Mouse (Mus musculus) granulocyte monocyte progenitor cell, adult 5-6 weeks (primary cell): Measurements from ENCODE around the gene Msh6. TPM values are rescaled to one million over a fixed set of nuclear protein-coding genes. Genes with fewer than 3 reads are reported as not detected.
"Not testable (repeated sequence)": the region's sequence is repeated elsewhere in the genome, so short reads cannot be mapped to it uniquely, and the experiment has no call there.

ENCODE experiments used
- ATAC-seq: replicated peaks from 2 replicates; pipeline ENCODE4 v1.8.0; 2016; ENCODE audit warnings: mild to moderate bottlenecking, moderate TSS enrichment, inconsistent platforms; ENCODE audit not compliant: poor library complexity, severe bottlenecking
- total RNA-seq, 2 experiments: library from RNA; stranded (forward) in 1 of 2; stranded (reverse) in 1 of 2; fragments of 200-712, 200-1000 nt in 1 of 2; fragments of >200 nt in 1 of 2; fragmentation: Nextera tagmentation in 1 of 2; gene quantifications; 2 replicates each; pipeline ENCODE4 v1.2.3; 2014 to 2017

Msh6 gene
- total RNA-seq (2014; fragmentation: Nextera tagmentation), result 59.2 and 72.8 TPM in 2 replicates
- 84.2 and 89.4 TPM in 2 replicates for total RNA-seq (2017)

DNA sequence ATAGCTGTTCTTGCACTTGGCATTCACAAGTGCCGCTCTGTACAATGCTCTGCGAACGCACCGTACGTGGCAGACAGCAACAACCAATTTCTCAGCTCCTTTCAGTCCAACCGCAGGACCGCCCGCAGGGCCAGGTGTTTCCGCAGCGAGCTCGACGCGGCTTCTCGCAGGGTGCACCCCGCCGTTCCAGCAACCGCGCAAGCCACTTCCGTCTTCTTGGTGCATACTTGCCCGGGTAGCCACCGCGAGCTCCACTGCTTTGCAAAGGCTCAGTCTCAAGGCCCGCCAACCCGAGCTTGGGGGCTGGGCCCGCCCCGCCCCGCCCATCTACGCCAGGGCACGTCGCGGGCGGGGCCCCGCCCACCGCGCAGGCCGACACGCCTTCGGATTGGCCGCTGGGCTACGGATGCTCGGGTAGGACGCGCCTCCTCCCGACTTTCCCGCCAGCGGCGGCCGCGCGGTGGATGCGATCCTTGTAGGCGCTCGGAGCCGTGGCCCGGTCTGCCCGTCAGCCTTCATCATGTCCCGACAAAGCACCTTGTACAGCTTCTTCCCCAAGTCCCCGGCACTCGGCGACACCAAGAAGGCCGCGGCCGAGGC lies at the start of gene Msh6:
Msh6 (plus strand) TSS at position 434 of the 600 bp plus-strand sequence.
- peak; percentile 90 for ATAC-seq

DNA sequence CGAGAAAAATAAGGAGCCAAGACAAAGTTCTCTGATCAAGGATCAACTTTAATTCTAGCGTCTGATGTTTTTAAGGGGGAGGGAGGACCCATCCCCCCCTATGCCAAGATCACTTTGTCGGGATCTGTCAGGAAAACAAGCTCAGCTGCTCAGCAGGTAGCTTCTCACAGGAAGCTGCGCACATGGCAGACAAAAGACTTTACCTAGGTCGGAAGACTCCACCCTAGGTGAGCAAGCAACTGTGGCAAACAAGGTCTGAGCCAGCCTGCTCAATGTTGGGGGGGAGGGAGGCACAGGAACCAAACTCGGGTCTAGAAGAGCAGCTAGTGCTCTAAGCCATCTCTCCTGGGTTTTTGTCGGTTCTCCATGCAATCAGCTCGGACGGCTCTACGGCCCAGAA lies 40.5 kb upstream of the Msh6 start:
- ATAC-seq, result no peak

DNA sequence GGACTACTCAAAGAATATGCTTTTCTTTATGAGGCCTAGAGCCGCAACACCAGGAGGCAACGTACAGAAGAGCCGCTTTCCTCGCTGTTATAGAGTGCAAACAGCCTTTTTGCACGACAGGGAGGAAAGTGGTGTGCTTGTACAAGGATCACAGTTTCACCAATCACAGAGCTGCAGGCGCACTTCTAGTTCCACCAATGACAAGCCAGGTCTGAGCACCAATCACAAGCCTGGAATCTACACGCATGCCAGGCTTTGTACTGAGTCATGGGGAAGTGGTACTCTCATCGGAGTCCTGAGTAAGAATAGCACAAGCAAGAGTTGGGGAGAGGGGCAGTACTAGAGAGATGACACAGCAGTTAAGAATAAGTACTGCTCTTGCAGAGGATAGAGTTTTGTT lies 40.1 kb upstream of the Msh6 start:
- ATAC-seq, result no peak

DNA sequence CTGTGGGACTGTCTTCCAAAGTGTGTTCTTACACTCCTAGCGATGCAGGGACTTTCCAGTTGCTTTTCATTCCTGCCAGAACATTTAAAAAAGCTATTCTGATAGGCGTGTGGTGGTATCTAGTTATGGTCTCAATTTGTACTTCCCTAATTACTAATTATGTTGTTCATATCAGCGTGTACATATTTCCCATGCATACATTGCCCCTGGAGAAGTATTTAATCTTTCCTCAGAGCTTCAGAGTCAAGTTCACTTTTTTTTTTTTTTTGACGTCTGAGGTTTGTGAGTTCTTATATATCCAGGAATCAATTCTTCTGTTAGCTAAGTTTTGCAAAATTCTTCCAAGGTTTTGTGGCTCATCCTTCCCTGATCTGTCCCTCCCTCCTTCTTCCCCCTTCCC lies 38.7 kb upstream of the Msh6 start:
- ATAC-seq, result no peak

DNA sequence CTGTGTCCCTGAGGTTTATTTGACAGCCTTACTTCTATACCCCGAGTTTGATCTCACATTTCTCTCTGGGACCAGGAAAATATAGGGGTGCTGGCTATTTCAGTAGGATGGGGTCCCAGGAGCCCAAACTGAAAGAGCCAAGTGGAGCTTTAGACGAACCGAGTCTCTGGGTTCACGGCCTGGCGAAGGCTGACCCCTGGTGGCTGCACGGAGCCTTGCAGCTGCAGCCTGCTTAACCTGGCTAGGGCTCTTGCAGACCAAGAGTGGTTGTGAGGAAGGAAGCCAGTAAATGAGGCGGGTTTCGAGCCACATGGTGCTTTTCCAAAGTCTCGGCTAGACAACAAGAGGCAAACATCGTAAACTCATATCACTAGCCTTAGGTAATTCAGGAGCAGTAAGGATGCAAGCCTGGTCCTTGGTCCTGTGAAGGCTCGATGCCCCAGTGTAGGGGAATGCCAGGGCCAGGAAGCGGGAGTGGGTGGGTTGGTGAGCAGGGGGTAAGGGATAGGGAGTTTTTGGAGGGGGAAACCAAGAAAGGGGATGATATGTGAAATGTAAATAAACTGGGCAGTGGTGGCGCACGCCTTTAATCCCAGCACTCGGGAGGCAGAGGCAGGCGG lies 25.8 kb upstream of the Msh6 start:
- ATAC-seq, result peak; percentile 99

DNA sequence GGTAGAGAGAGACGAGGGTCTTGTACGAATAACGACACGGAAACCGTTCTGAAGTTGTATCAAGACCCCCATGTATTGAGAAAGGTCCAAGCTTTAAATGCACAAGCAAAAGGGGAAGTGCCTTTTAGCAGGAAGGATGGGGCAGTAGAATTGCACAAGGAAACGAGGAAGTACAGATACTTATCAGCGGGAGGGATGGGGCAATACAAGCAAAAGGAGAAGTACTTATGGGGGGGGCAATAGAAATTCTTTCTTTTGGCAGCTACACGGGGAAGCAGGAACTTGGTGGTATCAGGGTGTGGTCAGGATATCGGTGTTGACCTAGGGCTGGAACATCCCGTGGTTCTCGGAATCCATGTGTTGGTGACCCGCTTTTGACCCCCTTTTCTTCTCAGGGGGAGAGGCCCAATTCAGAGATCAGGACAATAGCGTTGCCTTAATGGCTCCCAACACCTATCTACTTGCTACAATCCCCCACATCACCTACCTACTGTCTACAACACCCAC lies 20.2 kb upstream of the Msh6 start:
- ATAC-seq, result not testable (repeated sequence)

DNA sequence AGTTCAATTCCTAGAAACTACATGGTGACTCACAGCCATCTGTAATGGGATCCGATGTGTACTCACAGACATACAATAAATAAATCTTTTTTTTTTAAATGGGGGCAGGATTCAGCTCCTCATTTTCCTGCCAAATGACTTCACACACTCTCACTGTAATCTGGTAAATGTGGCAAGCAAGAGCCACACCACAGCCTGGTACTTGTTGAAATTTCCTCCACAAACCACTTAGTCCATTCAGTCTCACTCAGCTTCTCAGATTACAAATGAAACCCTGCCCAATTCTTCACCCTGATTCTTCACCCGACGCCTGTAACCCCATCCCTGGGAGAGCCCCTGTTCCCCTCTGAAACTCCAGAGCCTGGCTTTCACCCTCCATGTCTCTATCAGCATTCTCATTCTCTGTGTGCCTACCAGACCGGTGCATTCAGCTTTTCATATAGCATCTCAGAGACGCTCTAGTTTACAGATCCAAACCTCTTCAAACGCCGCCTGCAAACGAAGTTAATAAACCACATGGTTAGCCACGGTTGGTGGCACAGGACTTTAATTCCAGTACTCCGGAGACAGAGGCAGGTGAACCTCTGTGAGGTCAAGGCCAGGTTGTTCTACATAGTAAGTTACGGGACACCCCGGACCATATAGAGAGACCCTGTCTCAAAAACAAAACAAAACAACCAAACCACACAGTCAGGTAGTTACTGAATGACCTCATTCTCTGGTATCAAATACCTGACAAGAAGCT lies 17.6 kb upstream of the Msh6 start:
- no peak for ATAC-seq

DNA sequence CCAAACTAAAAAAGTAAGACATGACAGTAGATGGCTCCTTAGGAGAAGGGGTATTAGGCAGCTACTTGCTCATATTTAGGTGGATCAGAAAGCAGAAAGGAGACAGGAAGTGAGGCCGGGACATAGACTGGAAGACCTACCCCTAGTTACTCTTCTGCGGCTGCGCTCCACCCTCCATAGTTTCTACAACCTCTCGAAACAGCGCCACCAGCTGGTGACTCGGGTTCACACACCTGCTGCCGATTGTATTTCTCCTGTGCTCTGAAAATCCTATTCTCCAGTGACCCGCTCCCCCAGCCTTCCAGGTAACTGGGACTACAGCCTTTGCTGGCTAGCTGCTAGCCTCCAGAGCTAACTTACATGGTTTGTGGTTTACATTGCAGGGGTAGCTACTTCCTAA lies 16.6 kb upstream of the Msh6 start:
- no peak for ATAC-seq

DNA sequence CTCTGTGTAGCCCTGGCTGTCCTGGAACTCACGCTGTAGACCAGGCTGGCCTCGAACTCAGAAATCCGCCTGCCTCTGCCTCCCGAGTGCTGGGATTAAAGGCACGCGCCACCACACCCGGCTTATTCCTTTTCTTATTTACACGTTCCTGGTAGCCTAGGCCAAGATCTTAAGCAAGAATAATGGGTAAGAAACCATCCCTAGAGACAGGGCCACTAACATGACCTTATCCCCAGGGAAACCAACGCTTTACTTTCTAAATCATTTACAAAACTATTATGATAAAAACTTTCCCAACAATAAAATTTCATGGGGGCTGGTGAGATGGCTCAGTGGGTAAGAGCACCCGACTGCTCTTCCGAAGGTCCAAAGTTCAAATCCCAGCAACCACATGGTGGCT lies 15.5 kb upstream of the Msh6 start:
- not testable (repeated sequence) for ATAC-seq

DNA sequence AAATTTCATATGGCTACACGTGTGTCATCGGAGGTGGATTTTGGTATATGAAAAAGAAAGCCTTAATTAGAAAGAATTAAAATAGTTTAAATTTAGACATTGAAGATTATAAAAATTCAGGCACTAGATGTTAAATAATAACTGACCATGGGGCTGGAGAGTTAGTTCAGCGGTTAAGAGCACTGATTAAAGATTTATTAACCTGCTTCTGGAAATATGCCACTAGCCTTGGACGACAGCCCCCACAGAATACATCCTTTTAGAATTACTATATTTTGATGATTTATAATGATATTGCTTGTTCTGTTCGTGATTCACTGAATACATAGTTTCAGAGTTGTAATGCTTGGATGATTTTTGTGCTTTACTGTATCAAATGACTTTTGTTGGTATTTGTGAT lies 14.9 kb upstream of the Msh6 start:
- ATAC-seq, result not testable (repeated sequence)

DNA sequence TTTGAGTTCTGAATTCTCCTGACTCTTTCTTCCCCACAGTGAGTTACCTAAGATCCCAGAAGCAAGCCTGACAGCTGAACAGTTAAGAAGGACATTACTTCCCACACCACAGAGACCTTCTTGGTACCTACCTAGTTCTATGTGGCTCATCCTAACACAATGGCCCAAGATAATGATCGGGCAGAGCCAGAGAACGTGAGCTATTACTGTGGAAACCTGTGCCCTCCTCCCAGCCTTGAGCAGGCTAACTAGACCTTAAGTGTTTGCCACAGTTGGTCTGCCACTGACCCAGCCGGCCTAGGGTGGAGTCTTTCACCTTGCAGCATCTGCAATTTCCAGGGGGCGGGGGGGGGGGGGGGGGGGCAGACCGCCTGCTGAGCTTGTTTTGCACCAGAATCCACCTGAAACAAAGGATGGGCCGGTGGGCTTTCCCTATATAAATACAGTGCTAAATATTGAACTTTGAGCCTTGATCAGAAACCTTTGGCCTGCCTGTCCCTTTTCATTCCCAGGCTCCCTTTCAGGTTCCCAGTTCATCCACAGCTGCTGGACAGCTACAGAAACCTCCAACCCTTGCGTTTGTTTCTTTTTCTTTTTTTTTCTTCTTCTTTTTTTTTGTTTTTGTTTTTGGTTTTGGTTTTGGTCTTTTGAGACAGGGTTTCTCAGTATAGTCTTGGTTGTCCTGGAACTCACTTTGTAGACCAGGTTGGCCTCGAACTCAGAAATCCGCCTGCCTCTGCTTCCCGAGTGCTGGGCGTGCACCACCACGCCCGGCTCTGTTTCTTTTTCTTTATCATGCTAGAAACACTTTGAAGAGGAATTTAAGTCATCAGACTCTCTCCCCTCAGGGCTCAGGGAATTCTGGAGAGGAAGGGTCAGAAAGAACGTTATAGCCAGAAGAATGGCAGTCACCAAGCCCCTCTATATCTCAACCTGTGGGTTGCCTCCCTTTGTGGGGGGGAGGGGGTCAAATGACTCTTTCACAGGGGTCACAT lies 11.5 kb upstream of the Msh6 start:
- ATAC-seq, result no peak

DNA sequence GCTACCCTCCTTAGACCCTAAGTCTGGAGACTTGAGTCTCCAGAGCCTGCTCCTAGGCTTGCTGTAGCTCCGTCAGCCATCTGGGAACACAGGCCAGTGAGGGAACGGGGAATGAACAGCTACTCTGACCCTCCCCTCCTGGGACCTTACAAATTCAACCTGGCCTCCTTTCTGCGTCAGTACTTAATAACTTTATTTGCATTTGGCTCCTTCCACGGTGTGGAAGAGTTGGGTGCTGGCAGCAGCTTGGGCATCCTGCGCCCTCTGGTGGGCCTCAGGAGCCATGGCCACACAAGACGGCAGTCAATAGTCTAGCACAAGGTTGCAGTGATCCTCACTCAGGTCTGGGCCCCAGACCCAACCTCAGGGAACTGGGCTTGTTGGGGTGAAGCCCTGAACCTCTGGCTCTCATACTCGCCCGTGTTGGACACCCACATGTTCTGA lies 6.4 kb upstream of the Msh6 start:
- ATAC-seq, result peak; percentile 99

DNA sequence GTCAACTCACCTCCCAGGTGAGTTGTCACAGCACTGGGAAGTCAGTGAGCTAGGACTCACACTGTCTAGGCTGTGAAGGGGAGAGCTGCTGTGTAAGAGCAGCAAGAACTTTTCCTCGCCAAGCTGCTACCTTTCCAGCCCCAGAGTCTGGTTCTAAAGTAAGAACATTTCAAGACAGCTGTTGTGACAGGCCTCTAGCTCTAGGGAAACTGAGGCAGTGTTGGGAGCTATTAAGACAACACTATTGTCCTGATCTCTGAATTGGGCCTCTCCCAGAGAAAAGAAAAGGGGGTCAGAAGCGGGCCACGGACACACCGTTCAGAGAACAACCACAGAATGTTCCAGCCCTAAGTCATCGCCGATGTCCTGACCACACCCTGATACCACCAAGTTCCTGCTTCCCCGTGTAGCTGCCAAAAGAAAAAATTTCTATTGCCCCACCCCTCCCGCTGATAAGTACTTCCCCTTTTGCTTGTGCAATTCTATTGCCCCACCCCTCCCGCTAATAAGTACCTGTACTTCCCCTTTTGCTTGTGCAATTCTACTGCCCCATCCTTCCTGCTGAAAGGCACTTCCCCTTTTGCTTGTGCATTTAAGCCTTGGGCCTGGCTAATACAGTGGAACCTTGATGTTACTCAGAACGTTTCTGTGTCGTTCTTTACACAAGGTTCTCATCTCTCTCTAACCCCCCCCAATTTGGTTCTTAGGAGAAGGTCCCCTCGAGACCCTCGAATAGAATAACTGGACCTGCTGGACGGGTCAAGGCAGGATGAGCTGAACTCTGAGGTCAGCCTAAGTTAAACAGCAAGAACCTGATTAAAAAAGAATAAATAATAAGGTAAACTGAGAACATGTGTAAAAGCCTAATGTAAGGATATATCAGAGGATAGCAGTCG lies 2.9 kb upstream of the Msh6 start:
- not testable (repeated sequence) for ATAC-seq

DNA sequence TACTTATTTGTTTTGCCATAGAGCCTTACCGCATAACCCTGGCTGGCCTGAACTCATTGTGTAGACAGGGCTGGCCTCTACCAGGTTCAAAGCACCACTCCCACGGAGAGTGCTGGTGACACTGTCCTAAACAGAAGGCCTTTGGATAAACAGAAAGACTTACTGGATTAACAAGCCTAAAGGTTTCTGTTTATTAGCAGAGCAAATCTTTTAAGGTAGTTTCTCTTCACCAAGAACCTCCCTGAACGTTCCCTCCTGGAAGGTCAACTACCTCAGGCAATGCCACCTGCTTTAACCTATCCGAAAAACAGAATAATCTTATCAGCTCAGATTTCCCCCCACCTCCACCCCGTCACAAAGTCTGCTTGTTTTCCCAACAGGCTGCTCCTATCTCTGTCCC lies 2.0 kb upstream of the Msh6 start:
- no peak for ATAC-seq

DNA sequence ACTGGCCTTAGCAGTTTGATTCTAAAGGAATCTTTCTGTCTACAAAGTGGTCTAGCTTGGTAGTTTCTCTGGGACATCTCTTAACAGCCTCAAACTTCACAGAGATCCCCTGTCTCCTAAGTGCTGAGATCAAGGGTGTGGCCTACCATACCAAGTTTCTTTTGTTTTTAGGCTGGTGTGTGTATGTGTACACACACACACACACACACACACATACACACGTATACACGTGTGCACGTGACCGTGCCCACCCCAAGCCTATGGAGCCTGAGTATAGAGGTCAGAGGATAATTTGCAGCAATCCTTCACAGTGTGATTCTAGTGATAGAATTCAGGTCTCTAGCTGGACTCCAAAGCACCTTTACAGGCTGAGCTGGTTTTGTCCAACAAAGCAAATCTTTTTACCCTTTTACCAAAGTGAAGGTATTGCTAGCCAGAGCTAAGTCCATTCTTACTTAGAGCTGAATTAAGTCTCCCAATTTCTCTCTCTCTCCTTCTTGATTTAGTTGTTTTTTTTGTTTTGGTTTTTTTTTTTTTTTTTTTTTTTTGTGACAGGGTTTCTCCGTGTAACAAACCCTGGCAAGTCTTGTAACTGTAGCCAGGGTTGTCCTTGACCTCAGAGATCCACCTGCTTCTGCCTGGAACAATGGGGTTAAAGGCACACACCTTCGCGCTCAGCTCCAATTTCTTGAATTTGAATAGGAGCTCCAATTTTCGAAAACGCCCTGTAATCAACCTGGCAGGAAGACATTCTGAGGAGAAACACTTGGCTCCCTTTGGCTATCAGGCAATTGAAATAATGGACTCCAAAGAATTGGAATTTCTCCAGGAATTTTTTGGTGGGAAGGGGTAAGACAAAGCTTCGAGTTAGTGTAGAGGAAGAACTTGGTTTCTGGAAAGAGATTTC lies 1.3 kb upstream of the Msh6 start:
- ATAC-seq, result no peak

DNA sequence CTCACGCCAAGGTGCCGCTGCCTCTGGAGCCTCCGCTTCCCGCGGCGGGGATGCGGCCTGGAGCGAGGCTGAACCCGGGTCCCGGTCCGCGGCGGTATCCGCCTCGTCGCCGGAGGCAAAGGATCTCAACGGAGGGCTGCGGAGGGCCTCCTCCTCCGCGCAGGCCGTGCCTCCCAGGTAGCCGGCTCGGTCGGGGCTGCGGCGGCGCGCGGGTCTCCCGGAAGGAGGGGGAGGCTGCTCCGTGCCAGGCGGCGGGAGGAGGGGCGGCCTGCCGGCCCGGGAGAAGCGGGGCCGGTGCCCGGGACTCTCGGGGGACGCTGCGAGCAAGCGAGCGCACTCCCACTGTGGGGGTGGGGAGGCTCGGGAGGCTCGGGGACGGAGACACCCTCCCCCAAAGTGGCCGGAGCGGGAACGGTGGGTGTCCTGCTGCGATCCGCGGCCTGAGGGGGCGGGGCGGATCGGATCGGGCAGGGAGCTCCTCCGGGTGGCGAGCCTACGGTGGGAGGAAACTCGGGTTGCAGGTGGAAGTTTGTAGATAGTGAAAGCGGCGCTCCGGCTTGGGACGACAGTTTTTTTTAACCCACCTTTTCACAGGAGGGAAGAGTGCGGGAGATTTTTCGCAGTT lies 479 bp downstream of the Msh6 start:
- ATAC-seq, result peak; percentile 43

DNA sequence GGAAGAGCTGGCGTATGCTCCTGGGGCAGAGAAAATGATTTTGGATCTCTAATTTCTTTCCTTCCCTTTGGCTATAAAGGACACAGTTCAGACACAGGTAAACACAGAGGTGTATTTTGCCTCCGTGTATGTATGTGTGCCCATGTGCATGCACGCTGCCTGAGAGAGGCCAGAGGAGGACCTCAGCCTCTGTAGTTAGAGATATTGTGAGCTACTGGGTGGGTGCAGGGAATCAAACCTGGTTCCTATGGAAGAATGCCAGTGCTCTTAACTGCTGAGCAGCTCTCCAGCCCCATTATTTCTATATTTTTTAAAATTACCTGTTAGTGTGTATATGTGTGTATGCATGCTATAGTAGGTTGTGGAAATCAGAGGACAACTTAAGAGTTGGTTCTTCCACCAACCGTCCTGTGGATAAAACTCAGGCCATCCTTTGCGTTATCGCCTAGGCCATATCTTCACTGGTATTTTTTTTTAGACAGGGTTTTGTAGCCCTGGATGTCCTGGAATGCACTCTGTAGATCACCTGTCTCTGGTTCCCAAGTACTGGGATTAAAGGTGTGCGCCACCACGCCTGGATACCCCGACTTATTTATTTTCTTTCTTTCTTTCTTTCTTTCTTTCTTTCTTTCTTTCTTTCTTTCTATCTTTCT lies 1.4 kb downstream of the Msh6 start:
- no peak for ATAC-seq
